Mouse (Mus musculus): ENCODE measurements around the gene Gm4307.
"Not testable (repeated sequence)": the region's sequence is repeated elsewhere in the genome, so short reads cannot be mapped to it uniquely, and the experiment has no call there.

The Gm4307 gene

GRCm38 (mm10) chr10:100361038-100361437 lies at the start of gene Gm4307:
TSS of gene Gm4307 (plus strand) at chr10:100361338.
- not testable (repeated sequence) for DNase-seq (ENCODE audit: low spot score)

GRCm38 (mm10) chr10:100335376-100335775 lies 25.8 kb upstream of the Gm4307 start, which contains the start of gene Gm4301:
TSS of gene Gm4301 (plus strand) at chr10:100335676.
- DNase-seq (ENCODE audit: low spot score), result not testable (repeated sequence)

- DNase-seq (ENCODE audit: low spot score), result not testable (repeated sequence)
Observed at GRCm38 (mm10) chr10:100340536-100340935, 20.6 kb upstream of the Gm4307 start, which contains the start of gene Gm4302. TSS of gene Gm4302 (plus strand) at chr10:100340836.

- DNase-seq (ENCODE audit: low spot score), result not testable (repeated sequence)
Observed at GRCm38 (mm10) chr10:100345672-100346071, 15.5 kb upstream of the Gm4307 start, which contains the start of gene Gm4303. TSS of gene Gm4303 (plus strand) at chr10:100345972.

GRCm38 (mm10) chr10:100350793-100351192 lies 10.3 kb upstream of the Gm4307 start, which contains the start of gene Gm4305:
TSS of gene Gm4305 (plus strand) at chr10:100351093.
- DNase-seq (ENCODE audit: low spot score), result not testable (repeated sequence)

GRCm38 (mm10) chr10:100356841-100357240 lies 4.3 kb upstream of the Gm4307 start:
- DNase-seq (ENCODE audit: low spot score), result peak; percentile 7

- DNase-seq (ENCODE audit: low spot score), result not testable (repeated sequence)
Observed at GRCm38 (mm10) chr10:100382460-100382859, 21.3 kb downstream of the Gm4307 start, which contains the start of gene Gm4312. TSS of gene Gm4312 (minus strand) at chr10:100382560.

- not testable (repeated sequence) for DNase-seq (ENCODE audit: low spot score)
Observed at GRCm38 (mm10) chr10:100402301-100402700, 41.2 kb downstream of the Gm4307 start.
